Mouse (Mus musculus): Measurements from ENCODE around the gene Lemd2.

DNA sequence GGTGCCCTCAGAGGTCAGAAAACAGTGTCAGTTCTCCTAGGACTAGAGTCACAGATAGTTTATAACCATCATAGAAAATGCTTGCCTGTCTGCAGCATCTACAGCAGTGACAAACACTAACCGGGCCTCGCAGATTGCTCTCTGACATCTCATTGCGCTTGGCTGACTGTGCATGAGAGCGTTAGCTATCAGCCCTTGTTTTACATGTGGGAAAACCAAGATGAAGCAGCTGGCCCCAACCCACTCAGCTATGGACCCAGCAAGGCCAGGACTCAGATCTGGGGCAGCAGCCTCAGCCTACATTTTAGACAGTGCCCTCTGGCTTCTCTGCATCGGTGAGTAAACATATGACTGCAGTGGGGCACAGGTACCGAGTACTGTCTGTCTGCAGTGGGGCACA, 19.6 kb upstream of the Lemd2 start:
- TF ChIP-seq GATA1 (IDR thresholded peaks at IDR 0.05; ENCODE audit: borderline replicate concordance, low read length) = no peak
- TF ChIP-seq CTCF (IDR thresholded peaks at IDR 0.05; ENCODE audit: low read depth, low read length) = no peak
- TF ChIP-seq POLR2AphosphoS5 (IDR thresholded peaks at IDR 0.05; ENCODE audit: insufficient replicate concordance, low read depth, low read length) = no peak
- no peak for TF ChIP-seq TAL1 (conservative IDR thresholded peaks at IDR 0.05; ENCODE audit: low read depth, low read length)
- no peak for TF ChIP-seq GATA2 (IDR thresholded peaks at IDR 0.05; ENCODE audit: borderline replicate concordance, low read depth, low read length)
